Mouse (Mus musculus): Measurements from ENCODE around the gene Zfp36.

Zfp36 gene

DNA sequence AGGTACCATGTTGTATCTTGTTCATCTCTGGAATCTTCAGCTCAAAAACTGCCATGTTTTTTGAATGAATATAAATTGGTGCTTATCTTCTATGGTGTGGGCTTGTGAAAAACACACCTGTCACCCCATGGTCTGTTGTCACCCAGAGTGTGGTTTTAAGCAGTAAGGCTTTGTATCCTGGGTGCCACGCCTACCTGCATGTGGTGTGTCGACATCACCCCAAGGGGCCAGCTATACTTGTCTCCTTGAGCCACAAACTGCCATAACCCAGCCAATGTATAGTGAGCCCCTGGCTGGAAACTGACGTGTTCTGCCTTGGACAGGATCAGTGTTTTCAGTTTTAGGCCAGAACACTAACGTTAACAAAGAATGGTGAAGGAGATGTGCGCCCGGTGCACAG lies 4.1 kb upstream of the Zfp36 start:
- DNase-seq (ENCODE audit: low spot score in 2 of 2) = no peak

DNA sequence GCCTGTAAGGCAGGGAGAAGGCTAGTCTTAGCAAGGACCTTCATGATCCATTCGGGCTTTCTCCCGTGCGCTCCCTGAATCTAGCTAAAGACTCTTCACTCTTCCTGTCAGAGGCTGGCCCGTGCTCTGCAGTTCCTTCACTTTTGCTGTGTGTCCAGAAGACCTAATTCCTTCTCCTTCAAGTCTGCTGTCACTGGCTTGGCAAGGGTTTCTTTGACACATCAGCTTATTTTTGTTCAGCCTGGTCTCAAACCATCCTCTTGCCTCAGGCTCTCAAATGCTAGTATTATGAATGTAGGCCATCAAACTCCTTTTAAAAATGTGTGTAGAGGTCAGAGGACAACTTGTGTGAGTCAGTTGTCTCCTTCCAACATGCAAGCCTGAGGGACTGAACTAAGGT lies 3.6 kb upstream of the Zfp36 start:
- DNase-seq (ENCODE audit: low spot score in 2 of 2) = no peak

DNA sequence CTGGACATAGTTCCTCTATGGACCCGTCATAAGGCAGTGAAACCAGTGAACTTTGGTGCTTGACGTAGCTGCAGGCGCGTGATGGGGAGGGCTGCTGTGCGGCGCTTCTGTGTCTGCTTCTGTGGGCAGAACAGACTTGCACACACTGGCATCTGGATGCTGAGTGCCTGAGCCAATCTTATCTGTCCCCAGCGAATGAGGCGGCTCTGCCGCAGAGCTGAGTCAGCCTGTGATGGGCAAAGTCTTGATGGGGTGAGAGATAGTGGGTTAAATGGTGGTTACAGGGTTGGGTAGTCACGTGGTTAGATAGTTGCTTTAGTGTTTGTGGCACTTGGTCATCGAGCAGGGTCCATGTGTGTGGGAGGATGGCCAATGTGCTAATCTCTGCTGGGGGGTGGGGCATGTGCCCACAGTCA lies 2.9 kb upstream of the Zfp36 start:
- DNase-seq (ENCODE audit: low spot score in 2 of 2) = peak; percentile 65 to 78

DNA sequence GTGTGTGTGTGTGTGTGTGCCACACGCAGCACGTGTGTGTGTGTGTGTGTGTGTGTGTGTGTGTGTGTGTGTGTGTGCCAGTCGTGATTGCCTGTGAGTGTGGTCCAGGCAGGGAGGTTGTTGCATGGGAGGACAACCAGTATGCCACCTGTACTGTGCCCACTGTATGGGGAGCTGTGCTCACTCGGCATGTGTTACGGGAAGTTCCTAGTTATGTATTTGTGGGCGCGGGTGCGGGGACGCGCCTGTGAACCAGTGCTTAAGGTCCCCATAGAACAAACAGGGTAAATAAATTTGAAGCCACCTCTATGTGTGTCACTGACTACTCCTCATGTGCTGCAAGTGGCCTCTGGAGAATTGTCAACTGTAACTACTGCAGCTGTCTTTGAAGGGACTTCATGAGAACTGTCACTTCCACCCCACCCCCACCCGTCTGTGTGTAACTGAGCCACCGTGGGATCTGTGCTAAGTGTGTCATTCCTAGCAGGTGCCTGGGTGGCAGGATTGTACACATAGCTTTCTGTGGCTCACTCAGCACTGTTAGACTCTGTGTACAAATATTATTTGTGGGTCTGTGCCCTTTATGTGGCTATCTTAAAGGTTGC lies 2.4 kb upstream of the Zfp36 start:
- DNase-seq (ENCODE audit: low spot score in 2 of 2) = no peak

DNA sequence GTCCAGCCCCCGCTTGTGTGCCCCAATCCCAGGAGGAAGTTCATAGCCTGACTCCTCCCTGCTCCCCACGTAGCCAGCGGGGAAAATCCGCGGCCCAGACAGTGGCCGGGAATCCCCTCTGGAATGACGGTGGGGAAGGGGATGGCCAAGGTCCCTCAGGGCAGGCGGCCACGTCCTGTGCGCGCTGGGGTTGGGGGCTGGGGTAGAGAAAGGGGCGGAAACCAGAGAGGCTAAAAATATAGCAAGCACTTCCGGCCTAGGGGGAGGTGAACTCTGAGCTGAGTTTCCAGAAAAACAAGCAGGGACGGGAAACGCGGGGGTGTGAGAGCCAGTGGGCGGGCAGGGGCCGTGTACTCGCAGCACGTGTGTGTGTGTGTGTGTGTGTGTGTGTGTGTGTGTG lies 1.9 kb upstream of the Zfp36 start:
- peak; percentile 75 for DNase-seq (ENCODE audit: low spot score in 2 of 2)

DNA sequence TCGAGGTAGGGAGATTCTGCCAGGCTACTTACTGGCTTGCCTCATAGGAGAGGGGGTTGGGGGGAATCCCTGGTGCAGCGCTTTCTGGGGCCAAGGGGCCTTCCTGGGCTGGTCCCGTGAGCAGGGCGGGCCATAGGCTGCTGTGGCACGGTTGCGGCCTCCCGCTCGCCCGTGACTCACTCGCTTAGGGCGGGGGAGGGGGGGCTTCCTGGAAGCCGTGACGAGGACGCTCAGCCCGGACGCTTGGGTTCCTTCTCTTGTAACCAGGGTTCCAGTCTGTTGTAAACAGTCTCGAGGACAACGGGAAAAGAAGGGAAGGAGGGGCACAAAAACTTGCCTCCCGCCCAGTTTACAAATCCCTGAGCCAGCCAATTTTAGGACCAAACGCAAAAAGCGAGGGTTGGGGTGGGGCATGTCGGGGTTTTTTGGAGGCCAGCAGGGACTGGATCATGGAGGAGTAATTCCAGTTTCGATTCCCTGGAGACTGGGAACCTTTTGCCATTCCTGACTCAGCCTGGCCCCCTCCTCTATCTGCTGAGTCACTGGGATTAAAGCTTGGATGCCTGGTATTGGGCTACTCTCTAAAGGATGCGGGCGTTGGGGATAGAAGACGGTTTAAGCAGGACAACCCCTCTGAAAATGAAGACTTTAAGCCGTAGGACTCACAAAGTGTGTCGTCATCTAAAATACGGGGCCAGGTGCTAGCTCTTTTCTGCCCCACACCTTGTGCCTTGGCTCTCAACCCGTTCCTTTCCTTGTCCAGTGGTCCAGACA lies 1.2 kb upstream of the Zfp36 start:
- DNase-seq (ENCODE audit: low spot score in 2 of 2) = no peak

DNA sequence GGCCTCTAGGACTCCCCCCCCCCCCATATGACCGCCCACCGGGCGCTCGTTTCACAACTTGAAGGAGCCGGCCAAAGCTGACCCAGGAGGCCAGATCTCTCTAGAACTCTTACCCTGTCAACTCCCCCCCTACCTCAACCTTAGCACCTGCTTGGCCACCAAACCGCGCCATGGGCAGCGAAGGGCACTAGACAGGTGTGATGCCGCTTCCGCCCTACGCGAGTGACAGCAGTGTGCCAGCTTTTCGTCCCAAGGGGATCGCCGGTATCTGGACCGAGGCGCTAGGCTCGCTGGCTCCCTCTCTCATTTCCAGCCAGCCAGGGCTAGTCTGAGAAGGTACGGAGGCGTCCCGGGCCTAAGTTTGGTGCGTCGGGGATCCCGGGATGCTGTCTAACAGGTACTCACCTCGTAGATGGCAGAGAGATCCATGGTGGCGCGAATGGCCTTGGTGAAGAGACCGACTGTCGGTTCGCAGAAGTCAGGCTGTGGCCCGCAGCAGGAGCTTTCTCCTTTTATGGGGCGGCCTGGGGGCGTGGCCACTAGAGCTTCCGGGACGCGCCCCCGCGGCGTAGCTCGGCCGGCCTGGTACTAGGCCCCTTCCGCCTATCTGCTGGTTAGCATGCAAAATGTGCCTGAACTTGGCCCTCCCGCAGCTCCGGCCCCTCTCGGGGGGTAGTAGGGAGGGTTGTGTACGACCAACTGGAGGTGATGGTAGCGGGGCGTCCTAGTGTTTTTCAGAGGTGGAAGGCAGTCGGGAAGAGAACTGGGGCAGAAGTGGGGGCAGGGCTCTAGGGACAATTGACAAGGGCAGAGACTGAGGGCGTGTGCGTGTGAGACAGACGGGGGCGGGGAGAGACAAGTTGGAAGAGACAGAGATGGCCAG lies 1.0 kb downstream of the Zfp36 start:
- peak; percentile 88 to 90 for DNase-seq (ENCODE audit: low spot score in 2 of 2)

DNA sequence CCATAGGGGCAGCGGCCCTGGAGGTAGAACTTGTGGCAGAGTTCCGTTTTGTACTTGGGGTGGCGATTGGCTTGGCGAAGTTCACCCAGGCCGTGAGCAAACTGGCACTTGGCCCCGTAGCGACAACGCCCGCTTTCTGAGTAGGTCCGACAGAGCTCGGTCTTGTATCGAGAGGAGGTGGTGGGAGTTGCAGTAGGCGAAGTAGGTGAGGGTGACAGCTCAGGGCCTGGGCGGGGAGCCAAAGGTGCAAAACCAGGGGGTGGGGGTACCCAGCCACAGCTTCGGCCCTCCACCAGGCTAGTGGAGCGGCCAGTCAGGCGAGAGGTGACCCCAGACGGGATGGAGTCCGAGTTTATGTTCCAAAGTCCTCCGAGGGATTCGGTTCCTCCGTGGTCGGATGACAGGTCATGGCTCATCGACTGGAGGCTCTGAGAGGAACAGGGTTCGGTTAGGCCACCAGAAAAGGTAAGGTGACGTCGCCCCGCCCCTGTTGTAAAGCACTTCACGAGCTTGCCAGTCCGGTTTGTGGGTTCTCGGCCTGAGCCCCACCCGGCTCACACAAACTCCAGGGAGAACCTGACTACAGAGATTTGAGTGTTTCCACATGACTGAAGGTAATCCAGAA lies 1.9 kb downstream of the Zfp36 start:
- no peak for DNase-seq (ENCODE audit: low spot score in 2 of 2)

DNA sequence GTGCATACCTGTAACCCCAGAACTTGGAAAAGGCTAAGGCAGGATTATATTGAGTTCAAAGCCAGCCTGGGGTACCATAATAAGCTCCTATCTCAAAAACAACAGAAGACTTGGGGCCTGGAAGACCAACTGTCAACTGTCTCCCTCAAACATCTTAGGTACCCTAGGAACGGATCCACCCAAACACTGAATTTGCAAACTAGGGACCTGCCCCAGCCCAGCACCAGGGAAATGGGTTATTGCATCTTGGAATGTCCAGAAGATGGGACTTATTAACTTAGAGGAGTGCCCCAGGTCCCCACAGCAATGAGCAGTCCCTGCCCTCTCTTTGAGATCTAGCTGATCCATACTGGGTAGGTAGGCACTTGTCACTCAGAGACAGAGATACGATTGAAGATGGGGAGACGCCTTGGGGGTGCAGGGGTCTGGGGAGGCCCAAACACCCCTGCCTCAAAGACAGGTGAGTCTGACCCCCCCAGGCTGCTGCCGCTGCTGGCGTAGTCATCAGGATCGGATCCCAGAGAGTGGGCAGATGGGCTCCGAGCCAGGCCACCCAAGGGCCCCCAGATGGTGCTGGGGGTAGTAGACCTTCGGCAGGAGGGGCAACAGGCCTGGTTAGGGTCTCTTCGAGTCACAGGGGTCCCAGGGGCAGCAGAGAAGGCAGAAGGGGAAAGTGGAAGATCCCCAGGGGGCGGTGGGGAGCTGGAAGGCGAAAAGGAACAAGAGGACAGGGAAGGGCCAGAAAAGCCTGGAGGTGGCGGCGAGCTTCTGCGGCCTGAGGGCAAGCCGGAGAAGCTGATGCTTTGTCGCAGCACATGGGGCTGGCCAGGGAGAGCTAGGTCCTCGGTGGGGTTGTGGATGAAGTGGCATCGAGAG lies 2.6 kb downstream of the Zfp36 start:
- DNase-seq (ENCODE audit: low spot score in 2 of 2) = no peak

DNA sequence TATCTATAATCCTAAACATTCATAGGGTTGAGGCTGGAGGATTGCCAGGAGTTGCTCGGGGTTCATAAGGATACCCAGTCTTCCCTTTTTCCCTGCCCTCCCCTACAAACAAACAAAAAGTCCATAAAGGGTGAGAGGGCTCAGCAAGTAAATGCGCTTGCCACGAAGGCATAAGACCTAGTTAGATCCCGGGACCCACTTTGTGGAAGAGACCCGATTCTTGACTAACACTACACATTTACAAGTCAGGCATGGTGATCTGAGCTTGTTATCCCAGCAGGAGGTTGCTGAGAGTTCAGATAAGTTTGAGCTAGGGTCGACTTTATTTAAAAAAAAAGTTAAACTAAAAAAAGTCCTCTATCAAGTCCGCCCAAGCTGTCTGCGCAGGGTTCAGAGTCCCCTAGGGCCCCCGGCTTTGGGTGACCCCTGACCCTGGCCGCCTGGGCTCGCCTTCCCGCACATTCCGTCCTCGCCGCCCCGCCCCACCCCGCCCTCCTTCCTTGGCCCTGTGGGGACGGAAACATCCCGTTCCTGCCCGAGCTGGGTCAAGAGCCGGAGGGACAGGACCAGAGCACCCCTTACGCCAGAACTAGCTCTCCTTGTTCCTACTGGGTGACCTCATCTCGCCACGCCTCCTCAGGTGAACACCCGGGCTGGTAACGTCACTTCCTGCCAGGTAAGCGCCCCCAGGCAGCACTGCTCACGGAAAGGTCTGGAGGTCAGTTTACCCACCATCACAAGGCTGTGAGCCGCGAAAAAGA lies 3.9 kb downstream of the Zfp36 start:
- DNase-seq (ENCODE audit: low spot score in 2 of 2) = no peak

DNA sequence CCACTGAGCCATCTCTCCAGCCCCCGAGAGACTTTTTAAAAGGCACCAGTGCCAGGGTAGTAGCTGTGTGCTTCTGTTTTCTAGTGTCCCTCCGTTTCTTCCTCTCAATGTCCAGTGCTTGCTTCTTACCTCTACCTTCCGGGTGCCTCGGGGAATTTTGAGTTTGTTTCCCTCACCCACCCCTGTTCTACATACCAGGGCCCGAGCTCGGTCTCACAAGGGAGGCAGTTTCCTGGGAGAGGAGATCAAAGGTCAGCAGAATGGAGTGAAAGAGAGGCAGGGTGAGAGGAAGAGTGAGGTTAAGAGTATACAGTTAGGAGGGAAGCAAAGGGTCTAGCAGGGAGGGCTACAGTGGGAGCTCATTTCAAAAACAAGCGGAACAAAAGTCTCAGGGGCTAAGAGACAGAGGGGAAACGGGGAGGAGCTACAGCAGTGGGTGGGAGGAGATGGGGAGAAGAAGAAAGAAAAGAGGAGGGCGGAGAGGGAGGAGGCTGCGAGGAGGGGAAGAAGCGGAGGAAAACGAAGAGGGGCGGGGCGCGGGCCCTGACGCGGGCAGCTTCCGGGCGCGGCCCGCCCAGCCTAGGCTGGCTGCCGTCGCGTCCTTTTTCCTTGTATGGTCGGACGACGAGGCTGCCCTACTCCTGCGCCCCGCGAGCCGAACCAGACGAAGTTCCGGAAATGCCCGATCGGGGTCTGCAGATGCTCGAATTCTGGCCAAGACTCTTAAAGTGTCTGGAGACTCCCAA lies 4.7 kb downstream of the Zfp36 start:
- DNase-seq (ENCODE audit: low spot score in 2 of 2) = peak; percentile 87 to 88

DNA sequence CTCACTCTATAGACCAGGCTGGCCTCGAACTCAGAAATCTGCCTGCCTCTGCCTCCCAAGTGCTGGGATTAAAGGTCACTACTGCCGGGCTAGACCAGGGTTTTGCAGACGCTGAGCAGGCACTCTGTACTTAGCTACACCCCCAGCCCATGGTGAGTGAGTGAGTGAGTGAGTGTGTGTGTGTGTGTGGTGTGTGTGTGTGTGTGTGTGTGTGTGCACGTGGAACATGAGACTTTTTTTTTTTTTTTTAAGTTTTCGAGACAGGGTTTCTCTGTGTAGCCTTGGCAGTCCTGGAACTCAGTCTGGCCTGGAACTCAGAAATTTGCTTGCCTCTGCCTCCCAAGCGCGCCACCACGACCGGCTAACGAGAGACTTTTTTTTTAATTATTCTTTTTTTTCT lies 5.4 kb downstream of the Zfp36 start:
- DNase-seq (ENCODE audit: low spot score in 2 of 2) = no peak

DNA sequence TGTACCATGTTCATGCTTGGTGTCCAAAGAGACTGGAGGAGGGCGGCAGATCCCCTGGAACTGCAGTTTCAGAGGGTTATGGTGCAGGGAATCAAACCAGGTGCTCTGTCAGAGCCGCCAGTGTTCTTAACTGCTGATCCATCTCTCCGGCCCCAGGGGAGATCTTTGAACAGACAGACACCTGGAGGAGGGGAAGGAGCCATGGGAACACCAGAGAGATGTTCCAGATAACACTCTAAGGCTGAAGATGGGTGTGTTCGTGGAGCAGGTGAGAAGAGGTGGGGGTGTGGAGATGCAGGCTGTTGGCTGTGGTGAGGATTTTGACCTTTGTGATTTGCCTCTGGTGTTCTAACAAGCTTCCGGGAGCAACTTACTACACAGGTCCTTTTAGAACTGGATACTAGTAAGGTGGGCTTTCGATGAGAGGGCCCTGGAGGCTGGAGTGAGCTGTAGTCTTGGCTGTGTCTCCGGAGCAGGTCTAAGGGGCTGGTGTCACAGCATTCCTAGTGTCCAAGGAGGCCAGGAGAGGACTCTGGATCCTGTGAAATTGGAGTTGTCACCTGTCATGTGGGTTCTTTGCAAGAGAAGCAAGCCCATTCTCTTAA lies 6.1 kb downstream of the Zfp36 start:
- DNase-seq (ENCODE audit: low spot score in 2 of 2) = no peak

DNA sequence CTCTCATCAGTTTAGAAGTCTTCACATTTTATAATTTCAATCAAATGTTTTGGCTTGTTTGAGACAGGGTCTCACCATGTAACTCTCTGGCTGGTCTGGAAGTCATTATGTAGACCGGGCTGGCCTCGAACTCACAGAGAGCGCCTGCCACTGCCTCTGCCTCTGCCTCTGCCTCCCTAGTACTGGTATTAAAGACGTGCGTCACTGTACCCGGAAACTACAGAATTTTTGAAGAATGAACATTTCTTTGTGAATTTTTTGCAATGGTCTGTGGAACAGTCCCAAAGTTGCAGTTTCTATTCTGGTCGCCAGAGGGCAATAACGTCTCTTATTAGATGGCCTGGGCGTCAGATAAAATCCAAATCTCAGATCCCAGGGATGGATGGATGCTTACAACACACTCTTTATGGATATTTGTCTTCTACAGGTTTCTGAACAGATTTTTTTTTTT lies 6.9 kb downstream of the Zfp36 start:
- DNase-seq (ENCODE audit: low spot score in 2 of 2) = peak; percentile 80 to 84

DNA sequence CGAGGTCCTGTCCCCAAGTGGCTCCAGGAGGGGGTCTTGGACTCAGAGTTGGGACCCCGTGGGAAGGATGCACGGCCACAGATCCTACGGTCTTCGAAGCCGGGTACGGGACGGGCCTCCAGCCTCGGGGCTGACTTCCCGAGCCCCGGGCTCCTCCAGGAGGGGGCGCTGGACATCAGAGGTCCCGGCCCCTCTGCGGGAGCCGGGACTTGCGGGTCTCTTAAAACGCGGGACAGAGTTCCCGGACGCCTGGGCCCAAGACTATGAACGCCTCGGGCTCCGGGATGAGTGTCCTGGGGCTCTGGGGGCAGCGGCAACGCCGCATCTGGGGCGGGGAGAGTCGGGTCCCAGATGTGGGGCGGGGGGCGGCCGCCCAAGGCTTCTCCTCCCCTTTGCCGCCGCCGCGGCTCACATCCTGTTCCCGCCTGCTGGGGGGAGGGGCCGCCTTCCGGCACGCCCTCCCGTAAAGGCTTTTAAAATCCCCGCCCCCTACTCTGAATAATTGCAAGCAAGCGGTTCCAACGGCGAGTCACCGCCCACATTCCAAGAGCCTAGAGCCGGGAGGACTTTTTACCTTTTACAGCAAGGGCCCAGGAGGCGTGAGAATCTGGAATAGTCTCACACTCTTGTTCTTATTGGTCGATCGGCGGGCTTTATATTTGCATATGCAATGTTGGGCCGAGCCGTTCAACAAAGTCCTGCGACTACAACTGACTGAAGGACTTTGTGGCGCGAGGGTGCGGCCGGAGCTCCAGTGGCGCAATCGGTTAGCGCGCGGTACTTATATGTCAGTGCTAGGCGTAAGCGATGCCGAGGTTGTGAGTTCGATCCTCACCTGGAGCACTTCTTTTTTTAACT lies 7.6 kb downstream of the Zfp36 start, which contains the start of gene Plekhg2:
Gene Plekhg2, minus strand, starts transcription at position 349 of the 858 bp plus-strand sequence.
- DNase-seq (ENCODE audit: low spot score in 2 of 2) = peak; percentile 96

DNA sequence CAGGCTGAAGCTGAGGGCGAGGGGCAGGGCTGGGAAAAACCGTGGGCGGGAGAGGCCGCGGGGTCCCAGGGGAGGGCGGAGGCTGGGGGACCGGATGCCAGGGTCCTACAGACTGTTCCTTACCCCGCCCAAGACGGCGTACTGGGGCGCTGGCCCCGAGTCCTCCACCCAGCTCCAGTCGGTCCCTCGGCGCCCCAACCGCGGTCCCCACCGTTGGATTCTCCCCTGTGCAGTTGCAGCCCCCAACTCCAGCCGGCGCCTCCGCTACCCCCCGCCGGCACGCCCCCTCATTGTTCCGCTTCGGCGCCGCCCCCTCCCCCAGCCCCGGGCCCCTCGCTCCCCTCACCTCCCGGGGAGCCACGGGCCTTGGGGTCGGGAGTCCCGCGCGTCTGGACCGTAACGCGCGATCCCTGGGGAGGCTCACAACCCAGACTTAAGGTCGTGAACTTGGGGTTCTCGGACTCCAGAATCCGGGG lies 8.5 kb downstream of the Zfp36 start:
- DNase-seq (ENCODE audit: low spot score in 2 of 2) = no peak

DNA sequence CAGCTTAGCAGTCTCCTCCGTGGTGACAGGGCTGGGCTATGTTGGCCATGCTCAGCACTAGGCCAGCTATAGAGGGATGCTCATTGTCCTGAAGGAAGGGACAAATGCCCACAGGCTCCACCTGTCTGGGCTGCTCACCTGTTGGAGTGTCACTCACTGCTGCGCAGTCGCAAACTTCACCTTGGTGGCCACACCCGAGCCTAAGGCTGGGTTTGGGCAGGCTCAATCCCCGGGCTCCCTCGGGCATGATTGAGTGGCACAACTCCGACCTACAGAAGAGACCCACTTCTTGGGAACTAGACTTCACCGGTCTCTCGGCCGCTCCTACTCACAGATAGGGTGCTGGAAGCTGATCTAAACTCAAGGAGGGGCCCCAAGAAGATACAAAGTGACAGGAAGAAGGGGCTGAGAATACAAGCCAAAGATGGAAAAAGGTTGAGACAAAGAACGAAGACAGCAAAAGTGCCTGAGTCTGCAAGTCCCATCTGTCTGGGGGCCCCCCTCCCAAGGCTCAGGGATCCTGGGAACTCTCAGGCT lies 9.0 kb downstream of the Zfp36 start:
- no peak for DNase-seq (ENCODE audit: low spot score in 2 of 2)

DNA sequence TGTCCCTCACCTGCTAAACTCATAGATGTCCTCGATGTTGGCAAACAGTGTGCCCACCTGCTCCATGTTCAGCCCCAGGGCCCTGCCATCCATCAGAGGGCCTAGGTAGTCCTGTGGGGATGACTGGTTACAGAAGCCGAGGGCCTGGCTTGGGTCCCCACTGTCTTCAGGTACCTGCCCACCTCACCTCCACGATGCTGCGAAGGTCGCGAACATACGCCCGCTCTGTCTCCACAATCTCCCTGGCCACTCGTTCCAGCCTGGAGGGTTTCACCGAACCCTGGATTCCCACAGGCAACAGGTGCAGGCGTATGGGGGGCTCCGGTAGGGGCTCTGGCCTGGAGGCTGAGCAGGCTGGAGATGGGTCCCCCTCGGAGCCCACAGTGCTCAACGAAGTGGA lies 10.0 kb downstream of the Zfp36 start:
- DNase-seq (ENCODE audit: low spot score in 2 of 2) = no peak
